Mouse (Mus musculus): ENCODE results near the gene Vmn1r46.
"Not testable (repeated sequence)": the region's sequence is repeated elsewhere in the genome, so short reads cannot be mapped to it uniquely, and the experiment has no call there.

DNA sequence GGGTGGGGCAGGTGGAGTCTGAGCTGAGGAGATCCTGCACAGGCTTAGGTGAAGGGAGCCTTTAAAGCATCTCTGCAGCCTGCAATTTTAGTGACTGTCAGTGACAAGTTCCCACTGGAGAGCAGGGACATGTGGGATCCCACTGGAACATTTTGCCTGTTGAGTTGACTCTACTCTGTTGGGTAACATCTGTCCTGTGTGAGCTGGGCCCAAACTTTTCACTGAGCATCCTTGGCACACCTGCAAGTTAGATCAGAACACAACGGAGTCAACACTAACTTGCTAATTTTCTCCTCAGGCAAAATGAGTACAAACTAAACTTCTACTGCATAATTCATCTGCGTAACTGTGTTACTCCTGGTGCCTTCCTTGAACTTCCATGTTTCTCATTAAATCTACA is 28.6 kb upstream of the Vmn1r46 start, which contains the start of gene Vmn1r45:
- not testable (repeated sequence) for TF ChIP-seq CTCF (IDR thresholded peaks at IDR 0.05; ENCODE audit: control insufficient read depth, insufficient read depth, insufficient read length); CEBPB (IDR thresholded peaks at IDR 0.05; ENCODE audit: low read depth); MYOG (IDR thresholded peaks at IDR 0.05; ENCODE audit: control insufficient read depth, extremely low read depth, insufficient read length); USF1 (IDR thresholded peaks at IDR 0.05; ENCODE audit: low read depth); MYOD1 (IDR thresholded peaks at IDR 0.05; ENCODE audit: control insufficient read depth, insufficient read length, low read depth); MAX (IDR thresholded peaks at IDR 0.05)
